Mouse (Mus musculus): Measurements from ENCODE around the gene Zfp335.

- TF ChIP-seq CTCF (IDR thresholded peaks at IDR 0.05; ENCODE audit: borderline replicate concordance, extremely low read depth, insufficient read depth, insufficient read length) (no peak), POLR2A (IDR thresholded peaks at IDR 0.05; ENCODE audit: borderline replicate concordance, extremely low read depth, insufficient read depth, insufficient read length, poor library complexity, severe bottlenecking) (no peak)
Observed at GRCm38 (mm10) chr2:164899034-164899433, 12.5 kb downstream of the Zfp335 start.

All from brain, embryonic 14.5 days (tissue).